Mouse (Mus musculus): ENCODE results near the gene Dennd1b. TPM values are rescaled to one million over a fixed set of nuclear protein-coding genes. Genes with fewer than 3 reads are reported as not detected.

Dennd1b gene
- polyA plus RNA-seq, 1 experiment = 6.2 TPM

GRCm38 (mm10) chr1:139039529-139040230 is 76.4 kb downstream of the Dennd1b start:
- peak; percentile 57 to 74 for DNase-seq
- no peak overlapping the region for H3K4me3 ChIP-seq (replicated peaks; ENCODE audit: insufficient read depth, low read depth, low read length)
- 52% methylated on average over 7 of the region's 7 CpGs for WGBS
- no peaks in the 10 kb centered on the region for H3K4me1 ChIP-seq (ENCODE audit: control insufficient read depth, insufficient read depth, low read length)
- H3K27me3 ChIP-seq (ENCODE audit: control insufficient read depth, insufficient read depth, low read length) = no peaks in the 10 kb centered on the region
- H3K27ac ChIP-seq (ENCODE audit: insufficient read depth, low read length) = no peak overlapping the region
- no peak for TF ChIP-seq POLR2A (IDR thresholded peaks at IDR 0.05; ENCODE audit: borderline replicate concordance, insufficient read depth, low read length)
- TF ChIP-seq CTCF (IDR thresholded peaks at IDR 0.05; ENCODE audit: borderline replicate concordance, insufficient read depth, low read depth, low read length) = no peak

- TF ChIP-seq POLR2A (IDR thresholded peaks at IDR 0.05; ENCODE audit: borderline replicate concordance, insufficient read depth, low read length) (no peak), CTCF (IDR thresholded peaks at IDR 0.05; ENCODE audit: borderline replicate concordance, insufficient read depth, low read depth, low read length) (no peak)
- H3K4me1 ChIP-seq (ENCODE audit: control insufficient read depth, insufficient read depth, low read length) = no peaks in the 10 kb centered on the region
- no peak for DNase-seq
- no peak overlapping the region for H3K4me3 ChIP-seq (replicated peaks; ENCODE audit: insufficient read depth, low read depth, low read length)
- H3K27me3 ChIP-seq (ENCODE audit: control insufficient read depth, insufficient read depth, low read length) = no peaks in the 10 kb centered on the region
- WGBS = 93% methylated on average over 6 of the region's 6 CpGs
- H3K27ac ChIP-seq (ENCODE audit: insufficient read depth, low read length) = no peak overlapping the region
Observed at GRCm38 (mm10) chr1:139049075-139049474, 85.8 kb downstream of the Dennd1b start.

GRCm38 (mm10) chr1:139049881-139050472 is 86.7 kb downstream of the Dennd1b start:
- H3K27ac ChIP-seq (ENCODE audit: insufficient read depth, low read length) = no peak overlapping the region
- TF ChIP-seq CTCF (IDR thresholded peaks at IDR 0.05; ENCODE audit: borderline replicate concordance, insufficient read depth, low read depth, low read length) (no peak), POLR2A (IDR thresholded peaks at IDR 0.05; ENCODE audit: borderline replicate concordance, insufficient read depth, low read length) (no peak)
- no peaks in the 10 kb centered on the region for H3K27me3 ChIP-seq (ENCODE audit: control insufficient read depth, insufficient read depth, low read length)
- H3K4me3 ChIP-seq (replicated peaks; ENCODE audit: insufficient read depth, low read depth, low read length) = no peak overlapping the region
- DNase-seq = peak; percentile 58 to 68
- no peaks in the 10 kb centered on the region for H3K4me1 ChIP-seq (ENCODE audit: control insufficient read depth, insufficient read depth, low read length)
- 36% methylated on average over 11 of the region's 11 CpGs for WGBS

- Histone ChIP-seq H3K27ac (ENCODE audit: insufficient read depth, low read length) (no peak overlapping the region), H3K4me1 (ENCODE audit: control insufficient read depth, insufficient read depth, low read length) (no peaks in the 10 kb centered on the region), H3K27me3 (ENCODE audit: control insufficient read depth, insufficient read depth, low read length) (no peaks in the 10 kb centered on the region), H3K4me3 (replicated peaks; ENCODE audit: insufficient read depth, low read depth, low read length) (no peak overlapping the region)
- DNase-seq = no peak
- TF ChIP-seq CTCF (IDR thresholded peaks at IDR 0.05; ENCODE audit: borderline replicate concordance, insufficient read depth, low read depth, low read length) (no peak), POLR2A (IDR thresholded peaks at IDR 0.05; ENCODE audit: borderline replicate concordance, insufficient read depth, low read length) (no peak)
Observed at GRCm38 (mm10) chr1:139053003-139053402, 89.8 kb downstream of the Dennd1b start.

- H3K4me1 ChIP-seq (ENCODE audit: control insufficient read depth, insufficient read depth, low read length) = no peaks in the 10 kb centered on the region
- no peak overlapping the region for H3K4me3 ChIP-seq (replicated peaks; ENCODE audit: insufficient read depth, low read depth, low read length)
- DNase-seq = no peak
- no peaks in the 10 kb centered on the region for H3K27me3 ChIP-seq (ENCODE audit: control insufficient read depth, insufficient read depth, low read length)
- TF ChIP-seq CTCF (IDR thresholded peaks at IDR 0.05; ENCODE audit: borderline replicate concordance, insufficient read depth, low read depth, low read length) (no peak), POLR2A (IDR thresholded peaks at IDR 0.05; ENCODE audit: borderline replicate concordance, insufficient read depth, low read length) (no peak)
- no peak overlapping the region for H3K27ac ChIP-seq (ENCODE audit: insufficient read depth, low read length)
- WGBS = 95% methylated on average over 5 of the region's 5 CpGs
Observed at GRCm38 (mm10) chr1:139060301-139060700, 97.1 kb downstream of the Dennd1b start.

- DNase-seq = no peak
- H3K4me3 ChIP-seq (replicated peaks; ENCODE audit: insufficient read depth, low read depth, low read length) = no peak overlapping the region
- no peak for TF ChIP-seq POLR2A (IDR thresholded peaks at IDR 0.05; ENCODE audit: borderline replicate concordance, insufficient read depth, low read length)
- TF ChIP-seq CTCF (IDR thresholded peaks at IDR 0.05; ENCODE audit: borderline replicate concordance, insufficient read depth, low read depth, low read length) = no peak
- WGBS = 88% methylated on average over 2 of the region's 2 CpGs
- H3K27ac ChIP-seq (ENCODE audit: insufficient read depth, low read length) = no peak overlapping the region
- no peaks in the 10 kb centered on the region for H3K27me3 ChIP-seq (ENCODE audit: control insufficient read depth, insufficient read depth, low read length)
- no peaks in the 10 kb centered on the region for H3K4me1 ChIP-seq (ENCODE audit: control insufficient read depth, insufficient read depth, low read length)
Observed at GRCm38 (mm10) chr1:139064711-139065110, 101.5 kb downstream of the Dennd1b start.

- TF ChIP-seq CTCF (IDR thresholded peaks at IDR 0.05; ENCODE audit: borderline replicate concordance, insufficient read depth, low read depth, low read length) (no peak), POLR2A (IDR thresholded peaks at IDR 0.05; ENCODE audit: borderline replicate concordance, insufficient read depth, low read length) (no peak)
- H3K27me3 ChIP-seq (ENCODE audit: control insufficient read depth, insufficient read depth, low read length) = no peaks in the 10 kb centered on the region
Observed at GRCm38 (mm10) chr1:139067210-139067609, 104.0 kb downstream of the Dennd1b start.

GRCm38 (mm10) chr1:139071015-139071414 is 107.8 kb downstream of the Dennd1b start:
- 31% methylated on average over 2 of the region's 2 CpGs for WGBS
- no peaks in the 10 kb centered on the region for H3K27me3 ChIP-seq (ENCODE audit: control insufficient read depth, insufficient read depth, low read length)
- no peaks in the 10 kb centered on the region for H3K4me1 ChIP-seq (ENCODE audit: control insufficient read depth, insufficient read depth, low read length)
- no peak for TF ChIP-seq POLR2A (IDR thresholded peaks at IDR 0.05; ENCODE audit: borderline replicate concordance, insufficient read depth, low read length)
- no peak for TF ChIP-seq CTCF (IDR thresholded peaks at IDR 0.05; ENCODE audit: borderline replicate concordance, insufficient read depth, low read depth, low read length)
- H3K4me3 ChIP-seq (replicated peaks; ENCODE audit: insufficient read depth, low read depth, low read length) = no peak overlapping the region
- no peak for DNase-seq
- H3K27ac ChIP-seq (ENCODE audit: insufficient read depth, low read length) = no peak overlapping the region

More at GRCm38 (mm10) chr1:139067210-139067609, 104.0 kb downstream of the Dennd1b start:
- DNase-seq = no peak
- 84% methylated on average over 2 of the region's 2 CpGs for WGBS
- no peak overlapping the region for H3K4me3 ChIP-seq (replicated peaks; ENCODE audit: insufficient read depth, low read depth, low read length)
- H3K27ac ChIP-seq (ENCODE audit: insufficient read depth, low read length) = no peak overlapping the region
- H3K4me1 ChIP-seq (ENCODE audit: control insufficient read depth, insufficient read depth, low read length) = no peaks in the 10 kb centered on the region
